19 mouse cellular contexts compared by ENCODE assay signal in the genomic region with DNA sequence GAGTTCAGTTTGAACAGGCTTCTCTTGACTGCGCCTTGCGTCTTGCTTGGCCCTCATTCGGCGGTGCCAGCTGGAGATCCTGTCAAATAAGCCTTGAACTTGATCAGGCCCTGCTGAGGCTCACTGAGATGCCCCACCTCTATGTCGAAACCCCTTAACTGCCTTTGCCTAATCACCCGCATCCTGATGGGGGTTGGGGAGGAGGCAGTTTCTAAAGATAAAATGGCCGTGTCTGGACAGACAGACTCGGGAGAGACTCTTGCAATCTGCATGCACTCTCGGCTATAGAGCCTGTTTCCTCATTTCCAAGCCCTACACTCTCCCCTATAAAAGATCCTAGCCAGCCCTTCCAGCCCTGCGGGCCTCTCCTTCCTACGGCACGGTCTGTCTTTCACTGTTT. TPM values are rescaled to one million over a fixed set of nuclear protein-coding genes. Genes with fewer than 3 reads are reported as not detected.
DNase-seq lines count a peak whose midpoint lies in the region; ATAC-seq lines count a peak whose summit lies in the region.
"Had no signal": no experiment of that assay in that cellular context is flagged by ENCODE, and none has a peak within 500 bp of the region (broad histone marks: within the 10 kb centered on the region; RNA-seq: fewer than 3 reads in every experiment).

No protein-coding gene starts in this region.

- H3K4me2 ChIP-seq in forebrain, embryonic 14.5 days (ENCODE audit: low read length): no peak overlapping the region
- no peak overlapping the region for H3K4me2 ChIP-seq in midbrain, embryonic 13.5 days (replicated peaks)
- H3K4me2 ChIP-seq in midbrain, embryonic 16.5 days (ENCODE audit: low read length): no peak overlapping the region
- no peak overlapping the region for H3K4me2 ChIP-seq in limb, embryonic 13.5 days (replicated peaks)
- H3K4me2 ChIP-seq: kidney, embryonic 15.5 days had no signal

- WGBS in forebrain, embryonic 14.5 days: 88% methylated on average over 12 of the region's 12 CpGs
- 83% methylated on average over 12 of the region's 12 CpGs for WGBS in forebrain, embryonic 10.5 days
- 78% methylated on average over 12 of the region's 12 CpGs for WGBS in midbrain, embryonic 13.5 days
- WGBS in midbrain, embryonic 16.5 days: 80% methylated on average over 12 of the region's 12 CpGs
- WGBS in limb, embryonic 13.5 days: 40% methylated on average over 12 of the region's 12 CpGs

- no peaks in the 10 kb centered on the region for H3K27me3 ChIP-seq in forebrain, embryonic 14.5 days (replicated peaks; ENCODE audit: control insufficient read depth, insufficient read depth, low read length)
- no peaks in the 10 kb centered on the region for H3K27me3 ChIP-seq in forebrain, embryonic 10.5 days (ENCODE audit: poor library complexity, severe bottlenecking)
- H3K27me3 ChIP-seq in midbrain, embryonic 13.5 days: no peaks in the 10 kb centered on the region
- no peaks in the 10 kb centered on the region for H3K27me3 ChIP-seq in midbrain, embryonic 16.5 days (ENCODE audit: control insufficient read depth, insufficient read depth, low read depth, low read length)
- H3K27me3 ChIP-seq in limb, embryonic 13.5 days: no peaks in the 10 kb centered on the region
- H3K27me3 ChIP-seq: kidney, embryonic 15.5 days had no signal

- H3K9ac ChIP-seq in forebrain, embryonic 14.5 days (ENCODE audit: low read length): no peak overlapping the region
- no peak overlapping the region; the same call in 1 of the 2 replicates for H3K9ac ChIP-seq in midbrain, embryonic 13.5 days (replicated peaks)
- no peak overlapping the region for H3K9ac ChIP-seq in midbrain, embryonic 16.5 days (ENCODE audit: low read depth, low read length)
- peak overlapping the region; percentile 43 for H3K9ac ChIP-seq in limb, embryonic 13.5 days
- H3K9ac ChIP-seq: kidney, embryonic 15.5 days had no signal

- no peaks in the 10 kb centered on the region for H3K4me1 ChIP-seq in forebrain, embryonic 14.5 days (ENCODE audit: control insufficient read depth, insufficient read depth, low read length)
- peaks cover 23% of the 10 kb centered on the region; the same call in 1 of the 2 replicates for H3K4me1 ChIP-seq in forebrain, embryonic 10.5 days
- H3K4me1 ChIP-seq in midbrain, embryonic 13.5 days (replicated peaks): no peaks in the 10 kb centered on the region
- 0 out of 2 replicates have a peak, but pooled peaks cover 4% of the 10 kb centered on the region for H3K4me1 ChIP-seq in midbrain, embryonic 16.5 days (ENCODE audit: control insufficient read depth, insufficient read depth, low read length)
- no peaks in the 10 kb centered on the region; the same call in 1 of the 2 replicates for H3K4me1 ChIP-seq in limb, embryonic 13.5 days

- no peak for DNase-seq in forebrain, embryonic 14.5 days (ENCODE audit: low spot score)
- DNase-seq in forebrain, embryonic 10.5 days (ENCODE audit: extremely low spot score, low spot score): no peak
- no peak for DNase-seq in adrenal gland, postnatal 36 days
- no peak for DNase-seq in testis, postnatal 14 days (ENCODE audit: low spot score)
- DNase-seq: cerebellum, adult 11-12 months; heart, adult 18-20 months; heart, postnatal 36 days; right cerebral cortex, postnatal 14 days; thymus, adult 2 months had no signal

- no peak overlapping the region for H3K4me3 ChIP-seq in forebrain, embryonic 14.5 days (ENCODE audit: low read depth, low read length)
- H3K4me3 ChIP-seq in forebrain, embryonic 10.5 days: no peak overlapping the region
- H3K4me3 ChIP-seq in midbrain, embryonic 13.5 days (replicated peaks): no peak overlapping the region
- no peak overlapping the region for H3K4me3 ChIP-seq in midbrain, embryonic 16.5 days (ENCODE audit: low read depth, low read length)
- H3K4me3 ChIP-seq in limb, embryonic 13.5 days: no peak overlapping the region
- H3K4me3 ChIP-seq: kidney, embryonic 15.5 days; layer of hippocampus, adult 2 months had no signal

- H3K9me3 ChIP-seq in forebrain, embryonic 14.5 days (replicated peaks; ENCODE audit: control insufficient read depth, low read length): no peaks in the 10 kb centered on the region
- no peaks in the 10 kb centered on the region for H3K9me3 ChIP-seq in forebrain, embryonic 10.5 days
- H3K9me3 ChIP-seq in midbrain, embryonic 13.5 days: no peaks in the 10 kb centered on the region
- H3K9me3 ChIP-seq in midbrain, embryonic 16.5 days (replicated peaks; ENCODE audit: control insufficient read depth, low read length, poor library complexity, severe bottlenecking): no peaks in the 10 kb centered on the region
- no peaks in the 10 kb centered on the region for H3K9me3 ChIP-seq in limb, embryonic 13.5 days
- H3K9me3 ChIP-seq: kidney, embryonic 15.5 days had no signal

- no peak for ATAC-seq in forebrain, embryonic 14.5 days
- no peak for ATAC-seq in midbrain, embryonic 13.5 days
- ATAC-seq in midbrain, embryonic 16.5 days: no peak
- ATAC-seq in limb, embryonic 13.5 days (ENCODE audit: low FRiP score, low read depth): no peak
- ATAC-seq in monocyte, adult 5-6 weeks (replicated peaks; ENCODE audit: insufficient number of reproducible peaks, low FRiP score, low TSS enrichment, poor library complexity, severe bottlenecking): peak; percentile 57

- no peaks in the 10 kb centered on the region for H3K36me3 ChIP-seq in forebrain, embryonic 14.5 days (ENCODE audit: control insufficient read depth, insufficient read depth, low read length)
- H3K36me3 ChIP-seq in forebrain, embryonic 10.5 days (replicated peaks): no peaks in the 10 kb centered on the region; the same call in 1 of the 2 replicates
- no peaks in the 10 kb centered on the region for H3K36me3 ChIP-seq in midbrain, embryonic 13.5 days
- no peaks in the 10 kb centered on the region for H3K36me3 ChIP-seq in midbrain, embryonic 16.5 days (ENCODE audit: control insufficient read depth, insufficient read depth, low read length)
- peaks cover 18% of the 10 kb centered on the region for H3K36me3 ChIP-seq in limb, embryonic 13.5 days

- H3K27ac ChIP-seq in forebrain, embryonic 14.5 days (ENCODE audit: low read depth, low read length): peak overlapping the region; percentile 30; the same call in 1 of the 2 replicates
- H3K27ac ChIP-seq in forebrain, embryonic 10.5 days: no peak overlapping the region
- 0 out of 2 replicates have a peak overlapping the region, but pooled peaks have one; percentile 47 for H3K27ac ChIP-seq in midbrain, embryonic 13.5 days
- H3K27ac ChIP-seq in midbrain, embryonic 16.5 days (ENCODE audit: low read length): no peak overlapping the region
- no peak overlapping the region for H3K27ac ChIP-seq in limb, embryonic 13.5 days
- H3K27ac ChIP-seq: kidney, embryonic 15.5 days; layer of hippocampus, adult 2 months had no signal

RNA-seq across cellular contexts. Expression of a gene that starts 16.5 kb away (rescaled TPM):
- 200 and 247 TPM in 2 replicates for polyA plus RNA-seq in forebrain, embryonic 14.5 days (2014; fragmentation: Nextera tagmentation; extraction: Ambion mirVana)
- 313 and 321 TPM in 2 replicates for polyA plus RNA-seq in forebrain, embryonic 10.5 days (2016; fragmentation: Nextera tagmentation; extraction: Ambion mirVana)
- 136 and 152 TPM in 2 replicates for polyA plus RNA-seq in midbrain, embryonic 13.5 days (2015; fragmentation: Nextera tagmentation; extraction: Ambion mirVana)
- polyA plus RNA-seq in midbrain, embryonic 16.5 days (2015; fragmentation: Nextera tagmentation; extraction: Ambion mirVana): 156 and 157 TPM in 2 replicates
- polyA plus RNA-seq in limb, embryonic 13.5 days (2015; fragmentation: Nextera tagmentation; extraction: Ambion mirVana): 335 and 351 TPM in 2 replicates
- total RNA-seq in monocyte, adult 5-6 weeks (2017): 30.5 to 53.3 TPM (median 49.7 TPM) in 3 replicates
- total RNA-seq in adrenal gland, postnatal 36 days (2021): 10 to 100 TPM; 72.4 to 87.2 TPM

RNA-seq across cellular contexts. Expression of a gene that starts 18.0 kb away (rescaled TPM):
- polyA plus RNA-seq in forebrain, embryonic 14.5 days (2014; fragmentation: Nextera tagmentation; extraction: Ambion mirVana): 3.5 and 4.3 TPM in 2 replicates
- polyA plus RNA-seq in forebrain, embryonic 10.5 days (2016; fragmentation: Nextera tagmentation; extraction: Ambion mirVana): 4.6 and 5.5 TPM in 2 replicates
- polyA plus RNA-seq in midbrain, embryonic 13.5 days (2015; fragmentation: Nextera tagmentation; extraction: Ambion mirVana): 3.9 and 4.7 TPM in 2 replicates
- 8.4 and 8.9 TPM in 2 replicates for polyA plus RNA-seq in midbrain, embryonic 16.5 days (2015; fragmentation: Nextera tagmentation; extraction: Ambion mirVana)
- 9.0 and 9.7 TPM in 2 replicates for polyA plus RNA-seq in limb, embryonic 13.5 days (2015; fragmentation: Nextera tagmentation; extraction: Ambion mirVana)
- 9.9 to 15.0 TPM (median 12.4 TPM) in 3 replicates for total RNA-seq in monocyte, adult 5-6 weeks (2017)
- 1 to 10 TPM; 6.0 to 6.8 TPM for total RNA-seq in adrenal gland, postnatal 36 days (2021)

RNA-seq across cellular contexts. Expression of a gene that starts 18.2 kb away (rescaled TPM):
- polyA plus RNA-seq in forebrain, embryonic 14.5 days (2014; fragmentation: Nextera tagmentation; extraction: Ambion mirVana): 111 and 150 TPM in 2 replicates
- polyA plus RNA-seq in forebrain, embryonic 10.5 days (2016; fragmentation: Nextera tagmentation; extraction: Ambion mirVana): 41.0 and 44.1 TPM in 2 replicates
- polyA plus RNA-seq in midbrain, embryonic 13.5 days (2015; fragmentation: Nextera tagmentation; extraction: Ambion mirVana): 98.5 and 102 TPM in 2 replicates
- 93.8 and 101 TPM in 2 replicates for polyA plus RNA-seq in midbrain, embryonic 16.5 days (2015; fragmentation: Nextera tagmentation; extraction: Ambion mirVana)
- polyA plus RNA-seq in limb, embryonic 13.5 days (2015; fragmentation: Nextera tagmentation; extraction: Ambion mirVana): 49.6 and 55.6 TPM in 2 replicates
- total RNA-seq in monocyte, adult 5-6 weeks (2017): 19.5 to 35.7 TPM (median 20.3 TPM) in 3 replicates
- total RNA-seq in adrenal gland, postnatal 36 days (2021): 10 to 100 TPM; 49.9 to 64.4 TPM

RNA-seq across cellular contexts. Expression of a gene that starts 25.4 kb away (rescaled TPM):
- 12.8 and 13.4 TPM in 2 replicates for polyA plus RNA-seq in forebrain, embryonic 14.5 days (2014; fragmentation: Nextera tagmentation; extraction: Ambion mirVana)
- polyA plus RNA-seq in forebrain, embryonic 10.5 days (2016; fragmentation: Nextera tagmentation; extraction: Ambion mirVana): 73.2 and 79.8 TPM in 2 replicates
- polyA plus RNA-seq in midbrain, embryonic 13.5 days (2015; fragmentation: Nextera tagmentation; extraction: Ambion mirVana): 13.8 and 14.1 TPM in 2 replicates
- 5.7 and 6.2 TPM in 2 replicates for polyA plus RNA-seq in midbrain, embryonic 16.5 days (2015; fragmentation: Nextera tagmentation; extraction: Ambion mirVana)
- 39.3 and 40.2 TPM in 2 replicates for polyA plus RNA-seq in limb, embryonic 13.5 days (2015; fragmentation: Nextera tagmentation; extraction: Ambion mirVana)
- 11.1 to 24.4 TPM (median 12.4 TPM) in 3 replicates for total RNA-seq in monocyte, adult 5-6 weeks (2017)
- total RNA-seq in adrenal gland, postnatal 36 days (2021): 1 to 10 TPM; 8.7 to 9.1 TPM

RNA-seq across cellular contexts. Expression of a gene that starts 29.3 kb away (rescaled TPM):
- not detected in 2 replicates for polyA plus RNA-seq in forebrain, embryonic 14.5 days (2014; fragmentation: Nextera tagmentation; extraction: Ambion mirVana)
- polyA plus RNA-seq in forebrain, embryonic 10.5 days (2016; fragmentation: Nextera tagmentation; extraction: Ambion mirVana): not detected in 2 replicates
- not detected in 2 replicates for polyA plus RNA-seq in midbrain, embryonic 13.5 days (2015; fragmentation: Nextera tagmentation; extraction: Ambion mirVana)
- polyA plus RNA-seq in midbrain, embryonic 16.5 days (2015; fragmentation: Nextera tagmentation; extraction: Ambion mirVana): not detected in 2 replicates
- not detected in 2 replicates for polyA plus RNA-seq in limb, embryonic 13.5 days (2015; fragmentation: Nextera tagmentation; extraction: Ambion mirVana)
- not detected in 3 replicates for total RNA-seq in monocyte, adult 5-6 weeks (2017)
- total RNA-seq in adrenal gland, postnatal 36 days (2021): not detected
- total RNA-seq: adrenal gland, postnatal 4 days; heart, adult 18-20 months; heart, postnatal 36 days; left cerebral cortex, postnatal 10 days had no signal
- polyA plus RNA-seq: embryonic facial prominence, embryonic 11.5 days; lung, embryonic 16.5 days had no signal

Comparison
In these comparisons a context has a peak if more than half of its experiments do, and no peak if none do; other contexts are left out.
1. H3K27ac ChIP-seq: peak in forebrain, embryonic 14.5 days (single experiment) and midbrain, embryonic 13.5 days (single experiment); none in forebrain, embryonic 10.5 days (single experiment), midbrain, embryonic 16.5 days (single experiment) and limb, embryonic 13.5 days (single experiment).